In the genomic region with DNA sequence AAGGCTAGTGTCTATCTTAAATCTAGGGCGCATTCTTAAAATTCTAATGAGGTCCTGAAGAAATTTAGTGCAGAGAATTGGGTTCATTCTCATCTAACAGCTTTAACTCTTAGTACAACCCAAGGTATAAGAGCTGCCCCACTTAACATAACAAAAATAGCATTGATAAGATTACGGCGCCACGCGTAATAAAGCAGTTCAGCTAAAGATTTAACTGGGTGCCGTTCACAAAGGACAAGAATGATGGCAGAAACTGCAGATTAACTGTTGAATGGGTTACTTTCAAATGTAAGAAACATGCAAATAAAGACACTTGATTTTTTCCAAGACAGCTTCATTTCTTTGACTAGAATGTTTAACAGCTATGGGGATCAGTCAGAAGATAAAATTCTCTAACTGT, we compare ENCODE assay signal across 17 mouse cellular contexts. TPM values are rescaled to one million over a fixed set of nuclear protein-coding genes. Genes with fewer than 3 reads are reported as not detected.
DNase-seq lines count a peak whose midpoint lies in the region; ATAC-seq and TF ChIP-seq lines count a peak whose summit lies in the region.
"Had no signal": no experiment of that assay in that cellular context is flagged by ENCODE, and none has a peak within 500 bp of the region (broad histone marks: within the 10 kb centered on the region; RNA-seq: fewer than 3 reads in every experiment).

No protein-coding gene starts in this region.

- no peaks in the 10 kb centered on the region for H3K27me3 ChIP-seq in forebrain, embryonic 13.5 days
- no peaks in the 10 kb centered on the region for H3K27me3 ChIP-seq in forebrain, embryonic 11.5 days (ENCODE audit: control insufficient read depth, insufficient read depth, low read length)
- no peaks in the 10 kb centered on the region for H3K27me3 ChIP-seq in hindbrain, postnatal 0 days (ENCODE audit: insufficient read depth, low read length)
- no peaks in the 10 kb centered on the region for H3K27me3 ChIP-seq in hindbrain, embryonic 12.5 days
- H3K27me3 ChIP-seq in forebrain, embryonic 16.5 days (replicated peaks; ENCODE audit: control insufficient read depth, insufficient read depth, low read length), result no peaks in the 10 kb centered on the region
- H3K27me3 ChIP-seq in neural tube, embryonic 15.5 days (replicated peaks), result no peaks in the 10 kb centered on the region
- no peaks in the 10 kb centered on the region for H3K27me3 ChIP-seq in thymus, adult 2 months (ENCODE audit: control insufficient read depth, insufficient read depth, low read length)
- H3K27me3 ChIP-seq: embryonic facial prominence, embryonic 13.5 days; heart, embryonic 15.5 days had no signal

- no peak overlapping the region for H3K27ac ChIP-seq in forebrain, embryonic 13.5 days
- H3K27ac ChIP-seq in forebrain, embryonic 11.5 days (ENCODE audit: low read depth, low read length), result no peak overlapping the region
- no peak overlapping the region for H3K27ac ChIP-seq in hindbrain, postnatal 0 days
- no peak overlapping the region for H3K27ac ChIP-seq in hindbrain, embryonic 12.5 days
- no peak overlapping the region for H3K27ac ChIP-seq in forebrain, embryonic 16.5 days (ENCODE audit: low read length)
- no peak overlapping the region for H3K27ac ChIP-seq in neural tube, embryonic 15.5 days (replicated peaks)
- no peak overlapping the region for H3K27ac ChIP-seq in thymus, adult 2 months (ENCODE audit: control insufficient read depth, insufficient read depth, low read length)
- H3K27ac ChIP-seq: embryonic facial prominence, embryonic 13.5 days; heart, embryonic 15.5 days; limb, embryonic 10.5 days; liver, embryonic 14.5 days had no signal

- WGBS in forebrain, embryonic 13.5 days, result 27% methylated on average over 6 of the region's 6 CpGs
- WGBS in forebrain, embryonic 11.5 days, result 48% methylated on average over 6 of the region's 6 CpGs
- 59% methylated on average over 6 of the region's 6 CpGs for WGBS in hindbrain, postnatal 0 days
- 58% methylated on average over 6 of the region's 6 CpGs for WGBS in hindbrain, embryonic 12.5 days
- 20% methylated on average over 6 of the region's 6 CpGs for WGBS in forebrain, embryonic 16.5 days
- 27% methylated on average over 6 of the region's 6 CpGs for WGBS in neural tube, embryonic 15.5 days
- 98% methylated on average over 6 of the region's 6 CpGs for WGBS in thymus, adult 2 months

- peak overlapping the region; percentile 46 for H3K4me2 ChIP-seq in forebrain, embryonic 13.5 days
- no peak overlapping the region for H3K4me2 ChIP-seq in forebrain, embryonic 11.5 days (ENCODE audit: low read depth, low read length, severe bottlenecking)
- 0 out of 2 replicates have a peak overlapping the region, but pooled peaks have one; percentile 17 for H3K4me2 ChIP-seq in hindbrain, postnatal 0 days (ENCODE audit: low read depth, low read length)
- H3K4me2 ChIP-seq in hindbrain, embryonic 12.5 days (replicated peaks), result no peak overlapping the region; the same call in 1 of the 2 replicates
- H3K4me2 ChIP-seq in forebrain, embryonic 16.5 days (ENCODE audit: low read length), result peak overlapping the region; percentile 29
- peak overlapping the region; percentile 26 for H3K4me2 ChIP-seq in neural tube, embryonic 15.5 days
- H3K4me2 ChIP-seq: embryonic facial prominence, embryonic 13.5 days; heart, embryonic 15.5 days had no signal

- ATAC-seq in forebrain, embryonic 13.5 days, result no peak
- no peak for ATAC-seq in forebrain, embryonic 11.5 days (replicated peaks; ENCODE audit: low FRiP score)
- ATAC-seq in hindbrain, postnatal 0 days, result no peak
- no peak for ATAC-seq in hindbrain, embryonic 12.5 days (ENCODE audit: low FRiP score)
- no peak for ATAC-seq in forebrain, embryonic 16.5 days
- ATAC-seq in neural tube, embryonic 15.5 days (ENCODE audit: low FRiP score), result no peak
- ATAC-seq: inflammation-experienced regulatory T-cells, adult 6 months; lung, postnatal 0 days had no signal

- no peak overlapping the region for H3K4me3 ChIP-seq in forebrain, embryonic 13.5 days
- H3K4me3 ChIP-seq in forebrain, embryonic 11.5 days (ENCODE audit: low read depth, low read length), result no peak overlapping the region
- H3K4me3 ChIP-seq in hindbrain, postnatal 0 days (ENCODE audit: low read length), result no peak overlapping the region
- H3K4me3 ChIP-seq in hindbrain, embryonic 12.5 days, result no peak overlapping the region
- H3K4me3 ChIP-seq in forebrain, embryonic 16.5 days (replicated peaks; ENCODE audit: low read length), result 0 out of 2 replicates have a peak overlapping the region, but pooled peaks have one; percentile 0
- no peak overlapping the region for H3K4me3 ChIP-seq in neural tube, embryonic 15.5 days (replicated peaks)
- H3K4me3 ChIP-seq in thymus, adult 2 months (ENCODE audit: control insufficient read depth, insufficient read depth, low read length), result no peak overlapping the region
- H3K4me3 ChIP-seq: embryonic facial prominence, embryonic 13.5 days; heart, embryonic 15.5 days; limb, embryonic 10.5 days had no signal

- H3K4me1 ChIP-seq in forebrain, embryonic 13.5 days, result peaks cover 42% of the 10 kb centered on the region
- peaks cover 4% of the 10 kb centered on the region; the same call in 1 of the 2 replicates for H3K4me1 ChIP-seq in forebrain, embryonic 11.5 days (replicated peaks; ENCODE audit: control insufficient read depth, insufficient read depth, low read length)
- H3K4me1 ChIP-seq in hindbrain, postnatal 0 days (ENCODE audit: insufficient read depth, low read length), result peaks cover 5% of the 10 kb centered on the region
- peaks cover 12% of the 10 kb centered on the region for H3K4me1 ChIP-seq in hindbrain, embryonic 12.5 days
- peaks cover 20% of the 10 kb centered on the region for H3K4me1 ChIP-seq in forebrain, embryonic 16.5 days (replicated peaks; ENCODE audit: control insufficient read depth, insufficient read depth, low read length)
- peaks cover 34% of the 10 kb centered on the region for H3K4me1 ChIP-seq in neural tube, embryonic 15.5 days
- H3K4me1 ChIP-seq in thymus, adult 2 months (replicated peaks; ENCODE audit: control insufficient read depth, insufficient read depth, low read length), result peaks cover 2% of the 10 kb centered on the region

- no peaks in the 10 kb centered on the region for H3K9me3 ChIP-seq in forebrain, embryonic 13.5 days (replicated peaks)
- no peaks in the 10 kb centered on the region for H3K9me3 ChIP-seq in forebrain, embryonic 11.5 days (ENCODE audit: control insufficient read depth, low read length)
- H3K9me3 ChIP-seq in hindbrain, postnatal 0 days (ENCODE audit: low read length), result no peaks in the 10 kb centered on the region
- no peaks in the 10 kb centered on the region for H3K9me3 ChIP-seq in hindbrain, embryonic 12.5 days (replicated peaks)
- H3K9me3 ChIP-seq in forebrain, embryonic 16.5 days (ENCODE audit: control insufficient read depth, low read length), result no peaks in the 10 kb centered on the region
- no peaks in the 10 kb centered on the region for H3K9me3 ChIP-seq in neural tube, embryonic 15.5 days (replicated peaks)
- H3K9me3 ChIP-seq: embryonic facial prominence, embryonic 13.5 days; heart, embryonic 15.5 days; limb, embryonic 10.5 days had no signal

- no peak for DNase-seq in forebrain, embryonic 11.5 days (ENCODE audit: low spot score)
- no peak for DNase-seq in hindbrain, postnatal 0 days (ENCODE audit: low spot score)
- DNase-seq in thymus, adult 2 months, result no peak
- DNase-seq in urinary bladder, postnatal 4 days (ENCODE audit: low spot score in 2 of 2), result no peak
- DNase-seq: cerebellum, adult 11-12 months; kidney, adult 9 months; layer of hippocampus, postnatal 36 days had no signal

- peaks cover 36% of the 10 kb centered on the region for H3K36me3 ChIP-seq in forebrain, embryonic 13.5 days (ENCODE audit: poor library complexity, severe bottlenecking)
- H3K36me3 ChIP-seq in forebrain, embryonic 11.5 days (ENCODE audit: control insufficient read depth, insufficient read depth, low read length), result peaks cover 5% of the 10 kb centered on the region
- peaks cover 12% of the 10 kb centered on the region; the same call in 1 of the 2 replicates for H3K36me3 ChIP-seq in hindbrain, postnatal 0 days (ENCODE audit: insufficient read depth, low read length)
- peaks cover 23% of the 10 kb centered on the region for H3K36me3 ChIP-seq in hindbrain, embryonic 12.5 days
- peaks cover 5% of the 10 kb centered on the region; the same call in 1 of the 2 replicates for H3K36me3 ChIP-seq in forebrain, embryonic 16.5 days (ENCODE audit: control insufficient read depth, insufficient read depth)
- H3K36me3 ChIP-seq in neural tube, embryonic 15.5 days, result peaks cover 19% of the 10 kb centered on the region
- H3K36me3 ChIP-seq in thymus, adult 2 months (ENCODE audit: control insufficient read depth, insufficient read depth, low read length), result peaks cover 18% of the 10 kb centered on the region

- TF ChIP-seq CTCF in hindbrain, postnatal 0 days (IDR thresholded peaks at IDR 0.05; ENCODE audit: low read depth), result no peak
- no peak for TF ChIP-seq CTCF in thymus, adult 2 months (IDR thresholded peaks at IDR 0.05; ENCODE audit: borderline replicate concordance, control insufficient read depth, extremely low read depth, insufficient read depth, low read length, poor library complexity)

- no peak overlapping the region for H3K9ac ChIP-seq in forebrain, embryonic 13.5 days
- no peak overlapping the region for H3K9ac ChIP-seq in forebrain, embryonic 11.5 days (ENCODE audit: low read length)
- H3K9ac ChIP-seq in hindbrain, postnatal 0 days (replicated peaks; ENCODE audit: low read length), result no peak overlapping the region
- no peak overlapping the region for H3K9ac ChIP-seq in hindbrain, embryonic 12.5 days
- H3K9ac ChIP-seq in forebrain, embryonic 16.5 days (replicated peaks; ENCODE audit: low read depth, low read length), result peak overlapping the region; percentile 40
- no peak overlapping the region for H3K9ac ChIP-seq in neural tube, embryonic 15.5 days (replicated peaks)
- H3K9ac ChIP-seq: embryonic facial prominence, embryonic 13.5 days; heart, embryonic 15.5 days; liver, embryonic 14.5 days had no signal

- TF ChIP-seq POLR2A in thymus, adult 2 months (IDR thresholded peaks at IDR 0.05; ENCODE audit: control insufficient read depth, extremely low read depth, insufficient read depth, low read length, poor library complexity), result no peak

RNA-seq across cellular contexts. Expression of a gene that starts 6.9 kb away (rescaled TPM):
- 62.5 and 69.4 TPM in 2 replicates for polyA plus RNA-seq in forebrain, embryonic 13.5 days (2015; fragmentation: Nextera tagmentation; extraction: Ambion mirVana)
- 45.5 and 47.9 TPM in 2 replicates for polyA plus RNA-seq in forebrain, embryonic 11.5 days (2014; fragmentation: Nextera tagmentation; extraction: Ambion mirVana)
- 25.0 and 25.6 TPM in 2 replicates for total RNA-seq in hindbrain, postnatal 0 days (2014; rRNA removed)
- 35.2 and 35.9 TPM in 2 replicates for polyA plus RNA-seq in hindbrain, postnatal 0 days (2015; fragmentation: Nextera tagmentation; extraction: Ambion mirVana)
- polyA plus RNA-seq in hindbrain, embryonic 12.5 days (2016; fragmentation: Nextera tagmentation; extraction: Ambion mirVana), result 78.2 and 86.8 TPM in 2 replicates
- polyA plus RNA-seq in forebrain, embryonic 16.5 days (2015; fragmentation: Nextera tagmentation; extraction: Ambion mirVana), result 77.2 and 85.5 TPM in 2 replicates
- polyA plus RNA-seq in neural tube, embryonic 15.5 days (2015; fragmentation: Nextera tagmentation; extraction: Ambion mirVana), result 53.3 and 54.9 TPM in 2 replicates
- 16.3 and 20.1 TPM in 2 replicates for polyA plus RNA-seq in thymus, adult 2 months (2012; rRNA removed)

Comparison
In these comparisons a context has a peak if more than half of its experiments do, and no peak if none do; other contexts are left out.
1. H3K4me2 ChIP-seq: peak in forebrain, embryonic 13.5 days (single experiment), hindbrain, postnatal 0 days (single experiment), forebrain, embryonic 16.5 days (single experiment) and neural tube, embryonic 15.5 days (single experiment); none in forebrain, embryonic 11.5 days (single experiment) and hindbrain, embryonic 12.5 days (single experiment).